Mouse (Mus musculus) ovary, adult 18-20 months (tissue): ENCODE measurements at regions not wholly inside any gene's neighbourhood (a gene's known extent, or its start where the extent isn't known, plus 50 kb on each side); places are given as distances from the start of the nearest gene placed in this dataset.

Source experiments
- DNase-seq: peaks from one replicate; pipeline ENCODE4 v3.0.0; 2022; ENCODE audit warnings: low spot score, mixed read lengths

DNA sequence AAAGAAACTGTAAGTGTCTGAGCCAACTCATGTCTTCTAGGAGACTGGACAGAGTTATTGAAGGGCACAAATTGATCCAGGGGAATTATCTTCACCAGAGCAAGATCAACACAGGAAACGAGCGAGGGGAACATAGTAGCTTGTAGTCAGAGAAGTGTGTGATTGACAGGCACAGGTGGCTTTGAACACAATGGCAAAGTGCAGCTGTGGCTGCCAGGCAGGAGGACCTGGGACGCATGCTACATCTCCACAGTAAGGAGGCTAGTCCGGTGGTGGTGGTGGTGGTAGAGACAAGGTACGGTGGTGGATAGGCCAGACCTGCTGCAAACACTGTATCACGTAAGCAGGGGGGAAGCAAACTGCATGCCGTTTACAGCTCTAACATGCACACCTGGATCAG lies 240.4 kb upstream of the Map3k7 start:
- no peak for DNase-seq

DNA sequence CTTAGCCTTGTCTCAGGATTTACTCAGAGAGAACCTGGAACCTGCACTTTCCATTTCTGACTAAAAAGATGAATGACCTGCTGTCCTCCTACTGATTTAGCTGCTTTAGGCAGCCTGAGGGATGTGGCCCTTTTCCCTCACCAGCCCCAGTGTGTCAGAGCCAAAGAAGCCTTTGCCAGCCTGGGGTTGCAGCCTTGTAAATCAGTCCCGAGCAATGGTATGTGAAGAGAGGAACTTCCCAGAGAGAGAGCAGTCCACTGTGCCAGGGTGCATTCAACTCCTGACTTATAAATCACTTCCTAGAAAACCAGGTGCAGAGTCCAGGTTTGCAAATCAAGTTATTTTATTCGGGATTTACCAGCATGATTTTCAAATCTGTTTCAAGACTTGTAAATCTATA lies 239.5 kb upstream of the Map3k7 start:
- DNase-seq = no peak

DNA sequence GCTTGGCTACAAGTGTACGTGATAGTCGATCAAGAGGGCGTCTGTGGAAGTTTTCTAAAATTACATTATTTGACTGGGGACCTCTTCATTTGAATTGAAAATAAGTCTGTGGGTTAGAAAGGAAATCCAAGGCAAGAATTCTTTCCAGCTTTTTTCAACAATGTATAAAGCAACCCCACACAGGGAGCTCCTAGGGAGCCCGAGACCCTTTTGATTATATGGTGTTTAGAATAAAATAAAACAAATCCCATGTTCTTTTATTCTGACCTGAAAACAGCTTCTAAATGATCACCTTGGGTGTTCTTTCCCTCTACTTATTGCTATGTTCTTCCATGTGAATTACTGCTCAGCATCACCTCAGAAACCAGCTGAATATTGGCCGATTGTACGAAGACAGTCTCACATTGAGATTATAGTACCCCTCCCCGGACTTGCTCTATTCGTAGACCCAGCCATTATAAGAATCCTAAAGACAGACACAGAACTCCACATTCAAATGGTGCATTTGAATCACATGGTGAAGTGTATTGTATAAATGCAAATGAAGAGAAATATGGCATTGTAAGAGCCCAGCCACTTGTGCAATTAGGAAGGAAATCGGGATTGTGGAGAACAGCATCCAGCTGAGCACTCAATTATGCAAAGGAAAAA lies 236.3 kb upstream of the Map3k7 start:
- no peak for DNase-seq

DNA sequence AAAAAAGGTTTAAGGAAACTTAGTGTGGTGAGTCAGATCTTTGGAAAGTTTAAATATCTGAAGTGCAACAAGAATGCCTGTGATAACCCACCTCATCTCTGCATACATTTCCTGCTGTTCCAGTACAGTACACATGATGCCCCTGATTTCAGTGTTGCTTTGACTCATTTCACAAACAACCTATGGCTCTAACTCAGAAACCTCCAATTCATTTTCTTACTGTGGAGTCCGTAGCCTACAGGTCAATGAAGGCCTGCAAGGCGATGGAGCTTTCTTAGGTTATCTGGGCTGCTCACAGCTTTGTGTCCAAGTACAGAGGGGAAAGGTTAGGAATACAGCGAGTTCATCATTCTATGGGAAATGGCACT lies 235.8 kb upstream of the Map3k7 start:
- no peak for DNase-seq

DNA sequence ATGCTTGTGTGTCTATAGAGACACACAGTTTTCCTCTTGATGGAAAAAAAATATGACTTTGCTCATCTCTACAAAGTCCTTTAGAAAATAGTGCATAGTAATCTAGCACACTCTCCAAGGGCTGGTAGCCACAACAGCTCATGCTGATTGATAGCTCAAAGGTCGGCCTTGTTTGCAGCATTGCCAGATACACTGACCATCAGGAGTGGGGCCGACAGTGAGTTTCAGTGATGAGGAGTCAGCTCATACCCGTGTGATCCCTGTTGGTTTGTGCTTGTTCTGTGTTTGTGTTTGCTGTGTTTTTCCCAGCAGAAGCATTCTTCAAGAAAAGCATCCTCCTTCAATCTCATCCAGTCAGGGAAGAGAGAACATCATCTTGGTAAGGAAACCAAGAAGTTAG lies 220.1 kb upstream of the Map3k7 start:
- no peak for DNase-seq

DNA sequence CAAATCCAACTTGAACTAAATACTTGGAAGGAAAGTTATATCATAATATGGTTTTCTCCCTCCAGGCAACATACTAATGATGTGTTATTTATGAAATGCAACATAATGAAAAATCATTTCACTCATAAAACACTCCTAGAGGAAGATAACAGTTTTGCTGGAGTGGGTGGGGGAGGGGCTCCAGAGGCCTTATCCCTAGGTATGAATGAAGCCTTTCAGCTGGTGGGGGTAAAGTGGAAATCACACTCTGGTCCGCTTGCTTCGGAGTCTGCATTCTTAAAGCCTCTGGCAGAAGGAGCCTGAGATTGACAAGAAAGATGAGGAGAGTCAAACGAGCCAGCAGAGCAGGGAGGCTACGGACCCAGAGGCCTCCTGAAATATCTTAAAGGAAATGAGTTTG lies 219.5 kb upstream of the Map3k7 start:
- DNase-seq = no peak

DNA sequence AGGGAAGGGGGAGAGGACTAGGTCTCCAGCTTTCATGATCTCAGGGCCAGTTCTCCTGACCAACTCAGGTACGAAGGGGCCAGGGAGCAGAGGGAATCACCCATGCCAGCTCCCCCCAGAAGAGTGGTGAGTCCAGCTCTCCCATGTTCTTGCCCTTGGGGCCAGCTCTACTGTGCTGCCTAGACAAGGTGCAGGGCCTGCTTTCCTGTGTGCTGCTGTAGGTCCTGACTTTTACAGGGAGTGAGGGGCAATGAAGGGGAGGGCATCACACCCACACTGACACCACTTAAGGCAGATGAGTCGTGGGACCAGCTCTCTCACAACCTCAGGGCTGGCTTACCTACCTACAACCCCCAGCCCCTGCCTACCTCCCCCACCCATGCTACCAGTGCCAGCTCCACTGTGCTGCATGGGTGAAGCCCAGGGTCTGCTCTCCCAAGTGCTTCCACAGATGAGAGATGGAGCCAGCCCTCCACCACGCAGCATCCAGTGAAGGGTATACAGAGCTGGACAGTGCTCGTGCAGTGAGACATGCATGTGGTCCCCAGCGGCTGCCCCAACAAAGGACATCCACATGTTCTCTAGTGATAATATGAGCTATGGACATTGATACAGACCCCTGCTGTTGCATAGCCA lies 210.1 kb upstream of the Map3k7 start:
- no peak for DNase-seq

DNA sequence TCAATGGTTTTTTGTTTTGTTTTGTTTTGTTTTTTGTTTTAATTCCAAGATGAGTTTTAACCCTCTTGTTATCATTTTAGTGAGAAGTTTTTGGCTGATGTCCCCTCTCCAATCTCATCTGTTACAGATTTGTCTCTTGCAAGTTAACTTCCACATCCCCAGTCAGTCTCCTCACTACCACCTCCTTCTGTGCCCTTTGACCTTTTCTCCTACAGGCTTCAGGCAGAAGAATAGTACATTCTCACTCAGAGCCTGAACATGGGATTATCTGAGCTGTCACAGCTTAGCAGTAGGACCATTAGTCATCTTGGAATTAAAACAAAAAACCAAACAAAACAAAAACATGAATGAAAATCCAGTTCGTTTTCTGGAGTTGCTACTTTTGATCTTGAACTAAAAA lies 206.8 kb upstream of the Map3k7 start:
- DNase-seq = no peak

DNA sequence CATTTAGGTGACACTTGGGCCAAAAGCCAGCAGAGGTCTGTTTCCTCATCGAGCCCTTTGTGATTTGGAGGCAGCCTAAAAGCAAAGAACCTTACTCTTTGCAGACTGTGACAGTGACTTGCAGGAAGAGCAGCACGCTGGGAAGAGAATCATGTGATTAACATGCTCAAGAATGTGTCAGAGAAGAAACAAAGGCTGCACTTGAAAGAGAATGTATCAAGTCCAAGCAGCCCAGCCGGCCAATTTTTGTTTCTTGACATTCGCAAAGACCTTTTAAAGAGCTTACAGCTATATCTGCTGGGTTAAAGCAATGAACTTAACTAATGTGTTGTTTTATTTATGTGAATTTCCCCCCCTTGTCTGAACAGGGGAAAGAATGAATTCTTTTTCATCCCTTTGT lies 203.8 kb upstream of the Map3k7 start:
- no peak for DNase-seq

DNA sequence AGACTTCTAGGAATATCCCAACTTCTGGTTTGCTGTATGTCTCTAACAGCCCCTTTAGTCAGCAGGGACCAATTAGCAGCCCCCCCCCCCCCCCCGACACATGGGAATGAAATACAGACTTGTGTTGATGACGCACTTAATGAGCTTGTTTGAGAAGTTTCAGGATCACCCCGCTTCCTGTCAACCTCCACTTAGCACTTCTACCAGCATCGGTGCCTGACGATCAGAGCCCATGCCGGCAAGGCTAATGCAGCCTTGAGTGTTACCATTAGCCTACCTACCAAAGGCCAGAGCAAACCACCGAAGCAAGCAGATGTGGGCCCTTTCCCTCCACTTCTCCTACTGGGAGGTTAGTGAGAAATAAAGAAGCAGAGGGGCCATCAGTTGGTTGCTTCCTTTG lies 201.7 kb upstream of the Map3k7 start:
- DNase-seq = no peak

DNA sequence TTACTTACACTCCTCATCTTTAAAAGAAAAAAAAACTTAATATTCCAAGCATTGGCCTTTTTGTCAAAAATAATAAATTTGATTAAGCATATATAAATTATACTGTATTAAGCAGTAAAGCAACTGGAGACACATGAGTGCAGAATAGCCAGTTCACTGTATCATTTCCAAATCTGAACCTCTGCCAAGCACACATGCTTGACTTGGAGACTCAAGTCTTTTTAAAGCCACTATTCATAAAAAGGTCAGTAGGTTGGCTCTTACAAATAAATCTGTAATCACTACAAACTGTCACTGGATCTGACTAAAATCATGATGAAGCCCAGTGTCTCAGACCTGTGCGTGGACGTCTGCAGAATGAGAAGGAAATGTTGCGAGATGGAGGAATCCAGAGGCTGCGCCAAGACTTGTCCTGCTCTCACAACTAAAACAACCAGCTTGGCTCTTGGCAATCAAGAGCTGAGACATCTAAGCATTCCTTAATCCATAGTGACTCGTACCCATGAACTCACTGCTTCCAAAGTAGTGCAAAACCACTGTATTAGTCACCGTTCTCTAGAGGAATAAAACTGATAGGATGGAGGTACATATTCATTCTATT lies 195.8 kb upstream of the Map3k7 start:
- DNase-seq = no peak

DNA sequence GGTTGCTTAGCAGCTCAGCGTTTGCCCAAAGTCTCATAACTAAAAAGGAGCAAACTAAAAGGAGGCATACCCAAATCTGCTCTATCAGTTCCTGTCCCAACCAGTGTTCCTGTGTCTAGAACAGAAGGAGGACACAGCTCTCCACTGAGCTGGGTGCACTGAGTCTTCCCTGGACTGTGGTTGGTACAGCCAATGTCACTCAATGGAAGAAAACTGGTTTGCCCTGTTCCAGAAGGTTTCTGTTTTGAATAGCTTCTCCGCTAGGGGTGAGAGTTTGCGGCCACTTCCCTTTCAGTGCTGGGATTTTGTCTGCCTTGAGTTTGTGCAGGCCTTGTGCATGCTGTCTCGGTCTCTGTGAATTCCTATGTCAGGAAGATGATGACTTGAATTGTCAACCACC lies 194.6 kb upstream of the Map3k7 start:
- DNase-seq = no peak

DNA sequence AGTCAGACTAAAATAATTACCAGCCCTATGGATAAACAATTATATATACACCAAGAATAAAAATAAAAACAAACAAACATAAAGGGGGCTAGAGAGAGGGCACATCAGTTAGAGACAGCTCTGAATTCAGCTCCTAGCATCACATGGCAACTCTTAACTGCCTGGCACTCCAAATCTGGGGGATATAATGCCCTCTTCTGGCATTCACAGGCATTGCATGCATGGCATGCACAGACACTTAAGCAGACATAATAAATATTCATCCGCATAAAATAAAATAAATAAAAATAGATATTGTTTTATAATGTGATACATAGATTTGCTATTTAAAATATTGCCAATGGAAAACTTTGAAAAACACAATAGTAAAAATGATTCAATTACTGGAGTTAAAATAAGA lies 177.6 kb upstream of the Map3k7 start:
- no peak for DNase-seq

DNA sequence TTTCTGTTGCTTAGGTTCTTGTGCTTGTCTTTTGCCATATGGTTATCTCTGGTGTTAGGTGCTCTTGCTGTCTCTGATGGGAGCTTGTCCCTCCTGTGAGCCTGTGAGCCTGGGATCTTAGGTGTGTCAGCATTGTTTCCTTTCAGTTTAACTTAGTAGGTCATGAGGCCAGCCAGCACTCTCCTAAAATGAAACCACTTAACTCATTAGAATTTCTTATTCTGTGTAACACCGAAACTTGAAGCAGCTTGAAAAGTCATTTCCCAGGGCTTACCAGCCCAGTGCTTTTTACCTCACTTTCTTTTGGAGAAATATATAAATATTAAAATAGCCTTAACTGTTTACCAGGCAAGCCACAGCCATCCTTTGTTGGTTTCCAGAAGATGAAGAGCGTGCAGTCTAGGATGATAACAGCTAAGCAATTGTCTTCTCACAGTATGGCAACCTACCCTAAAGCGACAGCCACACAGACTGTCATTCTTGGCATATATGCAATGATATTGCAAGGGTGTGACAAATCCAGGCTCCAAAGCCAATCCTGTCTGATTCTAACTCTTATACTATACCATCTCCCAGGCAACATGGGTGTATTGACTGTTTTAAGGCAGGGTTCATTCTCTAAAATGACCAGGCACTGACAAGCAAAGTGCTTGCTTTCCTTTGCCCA lies 146.2 kb upstream of the Map3k7 start:
- no peak for DNase-seq

DNA sequence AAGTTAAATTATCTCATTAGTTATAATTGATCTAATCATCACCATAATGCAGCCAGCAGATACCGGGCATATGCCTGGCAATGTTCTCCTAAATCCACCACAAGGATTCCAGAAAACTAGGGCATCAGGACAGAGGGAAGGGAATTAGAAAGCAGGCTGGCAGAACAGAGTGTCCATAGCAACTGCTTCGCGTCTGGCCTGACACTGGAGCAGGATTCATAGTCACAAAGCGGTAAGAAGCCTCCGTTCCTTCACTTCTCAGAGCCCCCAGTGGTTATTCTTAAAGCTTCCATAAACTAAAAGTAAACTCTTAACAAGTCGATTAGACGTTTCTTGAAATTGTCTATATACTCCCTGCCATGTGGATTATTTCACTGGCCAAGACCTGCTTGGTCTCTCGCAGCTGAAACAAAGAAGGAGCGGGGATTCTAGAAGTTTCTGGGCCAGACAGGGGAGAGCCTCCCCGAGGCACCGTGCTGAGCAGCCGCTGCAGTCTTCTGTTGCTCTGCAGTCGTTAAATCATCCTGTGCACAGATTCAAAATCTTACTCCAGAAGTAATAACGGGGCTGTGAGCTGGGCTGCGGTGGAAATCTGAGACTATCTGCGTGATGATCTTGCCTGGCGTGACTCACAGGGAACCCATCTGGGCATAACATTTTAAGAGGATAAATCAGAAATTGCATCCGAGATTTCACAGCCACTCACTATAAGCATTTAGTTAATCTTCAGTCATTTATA lies 144.2 kb upstream of the Map3k7 start:
- no peak for DNase-seq

DNA sequence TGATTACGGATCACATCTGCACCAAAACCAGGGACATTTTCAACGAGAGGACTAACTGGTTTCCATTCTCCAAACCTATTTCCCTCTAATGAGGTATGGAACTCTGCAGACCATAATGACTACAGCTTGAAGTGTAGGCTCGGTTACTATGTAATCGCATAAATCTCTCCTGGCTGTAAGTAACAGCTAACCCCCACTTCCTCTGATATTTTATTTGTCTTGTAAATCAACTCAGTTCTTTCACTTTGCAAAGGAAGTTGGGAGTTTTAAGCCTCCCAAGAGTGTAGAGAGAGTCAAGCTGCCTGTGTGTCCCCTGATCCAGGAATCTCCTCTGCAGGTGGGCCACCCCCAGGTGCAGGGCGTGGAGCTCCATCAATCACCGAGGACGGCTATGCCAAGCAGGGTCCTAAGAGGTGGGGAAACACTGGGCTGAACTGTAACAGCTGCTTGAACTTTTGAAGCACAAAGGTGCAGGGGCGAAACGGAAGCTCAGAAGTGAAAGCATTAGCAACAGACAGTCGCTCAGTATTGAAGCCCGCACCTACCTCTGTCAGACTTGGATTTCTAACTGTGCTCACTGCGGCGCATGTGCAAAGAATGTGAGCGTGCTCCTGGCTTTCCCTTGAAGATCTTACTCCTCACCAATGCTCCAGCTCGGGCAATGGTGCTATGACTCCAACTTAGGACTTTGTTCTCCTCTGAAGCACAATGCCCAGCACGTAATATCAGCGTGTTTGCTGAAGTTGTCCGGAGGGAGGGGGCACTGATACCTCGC lies 140.1 kb upstream of the Map3k7 start:
- DNase-seq = no peak

DNA sequence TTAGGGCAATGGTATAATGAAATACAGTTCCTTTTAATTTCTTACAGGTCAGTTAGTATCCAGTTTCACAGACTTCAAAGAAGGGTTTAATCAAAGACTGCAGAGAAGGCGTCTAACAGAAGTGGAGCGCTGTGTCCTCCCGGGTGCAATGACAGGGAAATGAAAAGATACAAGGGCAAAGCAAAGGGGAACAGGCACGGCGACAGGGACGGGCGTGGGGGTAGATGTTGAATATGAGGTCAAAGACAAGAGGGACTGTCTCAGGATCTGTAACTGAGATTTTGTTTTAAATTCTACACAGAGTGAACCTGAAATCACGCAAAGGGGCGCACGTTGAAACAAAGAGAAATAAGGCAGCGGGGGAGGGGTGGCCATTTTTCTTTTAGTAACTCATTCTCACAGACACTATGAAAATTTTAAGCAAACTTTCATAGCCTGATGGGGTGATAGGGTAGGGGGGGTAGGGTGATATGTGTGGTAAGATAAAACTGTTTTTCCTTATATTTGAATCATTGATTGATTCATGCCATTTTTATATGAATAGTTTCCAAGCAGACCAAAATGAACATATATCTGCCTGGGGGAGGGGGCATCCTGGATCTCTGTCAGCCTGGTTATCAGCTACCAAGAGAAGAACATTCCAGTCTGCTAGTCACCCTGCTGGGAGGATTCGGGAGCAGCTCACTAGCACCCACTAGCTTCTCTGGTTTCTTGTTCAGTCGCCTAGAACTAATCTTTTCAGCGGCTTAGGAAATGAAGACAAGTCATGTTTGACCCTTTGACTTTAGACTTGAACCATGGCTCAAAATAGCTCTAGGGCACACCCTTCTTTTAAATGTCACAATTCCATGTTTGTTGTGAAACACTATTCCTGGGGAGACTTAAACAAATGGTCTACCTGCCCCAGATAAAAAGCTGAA lies 139.1 kb upstream of the Map3k7 start:
- no peak for DNase-seq

DNA sequence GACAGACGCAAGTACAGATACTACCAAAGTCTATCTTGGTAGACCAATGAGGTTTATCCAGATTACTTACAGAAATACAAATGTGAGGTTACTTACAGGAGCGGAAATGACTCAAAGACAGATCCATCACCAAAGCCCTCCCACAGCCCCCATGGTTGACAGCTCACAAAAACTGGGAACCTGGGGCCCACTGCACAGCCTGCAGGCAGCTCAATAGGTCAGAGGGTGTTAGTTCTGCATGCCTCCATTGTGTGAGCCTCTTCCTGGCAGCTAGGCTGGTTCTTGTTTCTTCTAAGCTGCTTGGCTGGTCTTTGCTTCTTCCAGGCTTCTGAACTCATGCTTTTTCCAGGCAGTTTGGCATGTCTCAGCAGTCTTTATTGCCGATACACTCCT lies 138.5 kb upstream of the Map3k7 start:
- no peak for DNase-seq

DNA sequence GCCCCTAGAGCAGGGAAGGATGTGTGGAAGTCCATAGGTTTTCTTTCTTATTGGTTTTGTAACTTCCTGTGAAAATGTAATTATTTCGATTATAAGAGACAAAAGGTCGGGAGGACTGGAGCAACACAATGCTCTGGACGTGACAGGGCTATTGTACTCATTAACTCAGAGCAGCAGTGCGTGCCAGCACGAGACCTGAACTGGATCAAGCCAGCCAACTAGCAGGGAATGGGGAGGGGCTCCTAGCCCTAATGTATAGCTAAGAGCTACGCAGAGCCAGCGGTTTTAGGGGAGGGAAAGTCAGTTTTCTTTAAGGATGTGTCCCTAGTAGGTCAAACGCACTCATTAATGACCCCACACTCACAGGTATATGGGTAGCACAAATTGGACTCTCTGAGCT lies 137.2 kb upstream of the Map3k7 start:
- no peak for DNase-seq

DNA sequence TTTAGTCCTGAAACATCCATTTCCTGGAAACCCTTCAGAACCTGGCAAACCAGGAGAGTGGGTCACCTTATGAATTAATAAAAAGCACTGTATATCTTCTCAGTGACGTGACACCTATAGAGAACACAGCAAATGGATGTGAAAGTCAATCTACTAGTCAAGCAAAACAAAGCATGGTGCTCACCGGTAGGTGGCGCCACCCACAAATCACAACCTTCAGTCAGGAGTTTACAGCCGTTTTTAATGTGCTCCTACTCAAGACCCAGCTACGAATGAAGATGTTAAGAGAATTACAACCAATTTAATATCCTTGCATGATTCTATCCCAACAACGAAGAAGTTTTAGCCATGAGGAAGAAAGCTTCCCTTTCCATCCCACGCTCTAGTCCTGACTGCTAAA lies 136.6 kb upstream of the Map3k7 start:
- no peak for DNase-seq

DNA sequence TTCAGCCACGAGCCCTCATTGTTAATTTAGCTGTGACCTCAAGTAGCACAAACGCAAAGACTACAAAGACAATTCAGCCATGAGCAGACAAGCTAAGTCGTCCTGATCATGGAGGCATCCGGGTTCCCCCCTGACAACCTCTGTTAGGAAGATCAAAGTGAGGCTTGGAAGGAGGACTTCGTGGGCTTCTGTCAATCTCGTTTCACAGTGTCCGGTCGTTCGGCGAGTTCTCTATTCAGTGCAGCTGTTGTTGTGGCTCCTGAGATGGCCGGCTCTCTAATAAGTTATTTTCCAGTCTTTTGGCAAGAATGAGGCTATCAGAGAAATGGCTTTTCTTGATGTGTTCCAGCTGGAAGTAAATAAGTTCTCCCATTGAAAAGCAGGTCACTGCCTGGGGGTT lies 133.7 kb upstream of the Map3k7 start:
- no peak for DNase-seq
